Mouse (Mus musculus): ENCODE data around the gene Otos.
A peak's percentile ranks its signal among the peaks of the same experiment; 100 is the strongest.

Gene Otos

DNA sequence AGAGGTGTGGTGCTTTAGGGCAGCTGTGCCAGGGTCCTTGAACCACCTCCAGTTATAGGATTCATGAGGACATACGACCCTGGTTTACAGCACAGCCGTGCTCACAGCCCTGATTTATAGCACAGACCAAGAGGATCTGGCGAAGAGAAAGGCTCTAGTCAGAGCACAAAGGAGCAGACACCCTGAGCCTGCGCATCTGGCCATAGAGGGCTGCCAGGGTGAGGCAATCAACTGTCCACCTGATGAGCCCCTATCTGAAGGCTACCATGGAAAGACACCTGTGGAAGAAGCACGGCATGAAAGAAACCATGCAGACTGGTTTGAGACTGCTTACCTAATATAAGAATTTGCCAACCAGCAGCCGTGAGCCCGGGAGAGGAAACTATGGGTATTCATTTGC, 2.0 kb downstream of the Otos start:
- DNase-seq (ENCODE audit: low read depth): no peak

DNA sequence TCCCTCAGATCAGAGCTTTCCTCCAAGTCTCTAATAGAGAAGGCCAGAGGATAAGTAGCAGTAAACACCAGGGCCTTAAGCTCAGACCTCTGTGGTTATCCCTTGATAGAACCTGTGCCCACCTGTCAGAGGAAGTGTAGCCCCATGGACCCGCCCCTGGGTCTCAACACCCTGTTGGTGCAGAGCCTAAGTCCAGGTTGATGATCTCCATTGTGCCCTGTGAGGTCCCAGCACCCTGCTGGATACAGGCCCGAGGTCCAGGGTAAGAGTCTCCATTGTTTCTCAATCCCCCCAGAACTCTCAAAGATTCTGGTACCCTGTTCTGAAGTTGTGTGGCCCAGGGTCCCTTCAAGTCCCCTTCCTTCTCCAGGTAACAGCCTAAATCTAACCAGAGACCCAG, 2.5 kb downstream of the Otos start:
- no peak for DNase-seq (ENCODE audit: low read depth)

DNA sequence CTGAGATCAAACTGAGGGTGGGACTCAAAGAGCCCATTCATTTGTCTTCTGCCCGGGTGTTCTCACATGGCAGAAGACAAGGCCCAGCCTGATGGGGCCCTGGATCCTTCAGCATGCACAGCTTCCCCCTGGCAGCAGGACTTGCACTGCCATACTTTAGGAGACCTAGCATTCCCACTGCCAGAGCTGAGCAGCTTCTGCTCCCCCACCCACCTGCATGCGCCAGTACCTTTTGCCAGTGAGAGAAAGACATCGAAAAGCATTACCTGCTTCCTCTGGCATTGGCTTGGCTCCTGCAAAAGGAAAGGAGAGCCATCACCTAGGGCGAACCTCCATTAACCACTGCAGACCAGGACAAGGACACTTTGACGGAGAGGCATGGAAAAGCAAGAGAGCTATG, 3.7 kb downstream of the Otos start:
- DNase-seq (ENCODE audit: low read depth): no peak

- no peak for DNase-seq (ENCODE audit: low read depth)
These were observed 5.0 kb downstream of the Otos start for GRCm38 (mm10) chr1:92643691-92644090.

- peak; percentile 93 for DNase-seq (ENCODE audit: low read depth)
These were observed 6.9 kb downstream of the Otos start, which contains the start of gene Cops9 for GRCm38 (mm10) chr1:92641514-92642272. Gene Cops9 (minus strand): TSS chr1:92641985.

DNA sequence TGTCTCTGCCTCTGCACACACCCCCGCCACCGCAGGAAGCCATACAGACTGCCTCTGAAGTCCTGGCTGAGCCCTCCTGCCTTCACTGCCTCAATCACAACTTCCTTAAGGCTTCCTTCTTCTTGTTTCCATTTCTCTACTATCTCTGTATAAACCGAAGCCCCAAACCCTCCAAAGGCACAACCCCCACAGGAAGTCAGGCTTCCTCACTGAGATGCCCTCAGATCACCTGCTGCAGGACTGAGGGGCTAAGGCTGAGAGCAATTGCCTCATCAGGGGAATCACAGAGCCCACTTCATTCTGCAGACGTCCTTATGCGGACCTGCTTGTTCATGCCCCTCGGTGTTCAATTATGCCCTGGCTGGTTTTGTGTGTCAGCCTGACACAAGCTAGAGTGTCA, 8.2 kb downstream of the Otos start:
- DNase-seq (ENCODE audit: low read depth): peak; percentile 55

- DNase-seq (ENCODE audit: low read depth): no peak
These were observed 9.9 kb downstream of the Otos start for GRCm38 (mm10) chr1:92638736-92639135.

DNA sequence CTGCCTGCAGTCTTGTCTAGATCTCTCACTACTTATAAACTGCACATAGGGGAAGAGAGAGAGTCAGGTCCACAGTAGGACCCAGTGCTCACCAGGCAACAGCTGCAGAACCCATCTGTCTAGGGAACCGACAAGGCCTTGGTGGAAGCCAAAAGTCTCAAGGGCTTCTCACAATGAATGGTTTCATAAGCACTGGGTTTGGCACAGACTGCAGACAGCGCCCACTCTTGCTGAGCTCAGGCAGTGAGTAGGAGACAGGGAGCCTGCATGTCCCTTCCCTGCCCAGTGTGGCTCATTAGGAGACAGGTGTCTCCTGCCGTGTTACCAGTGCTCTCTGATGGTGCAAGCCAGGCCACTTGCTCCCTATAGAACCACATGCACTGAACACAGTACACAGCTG, 10.5 kb downstream of the Otos start:
- no peak for DNase-seq (ENCODE audit: low read depth)

GRCm38 (mm10) chr1:92637501-92638172, 11.0 kb downstream of the Otos start:
- no peak for DNase-seq (ENCODE audit: low read depth)

- no peak for DNase-seq (ENCODE audit: low read depth)
These were observed 12.0 kb downstream of the Otos start for GRCm38 (mm10) chr1:92636676-92637075.

DNA sequence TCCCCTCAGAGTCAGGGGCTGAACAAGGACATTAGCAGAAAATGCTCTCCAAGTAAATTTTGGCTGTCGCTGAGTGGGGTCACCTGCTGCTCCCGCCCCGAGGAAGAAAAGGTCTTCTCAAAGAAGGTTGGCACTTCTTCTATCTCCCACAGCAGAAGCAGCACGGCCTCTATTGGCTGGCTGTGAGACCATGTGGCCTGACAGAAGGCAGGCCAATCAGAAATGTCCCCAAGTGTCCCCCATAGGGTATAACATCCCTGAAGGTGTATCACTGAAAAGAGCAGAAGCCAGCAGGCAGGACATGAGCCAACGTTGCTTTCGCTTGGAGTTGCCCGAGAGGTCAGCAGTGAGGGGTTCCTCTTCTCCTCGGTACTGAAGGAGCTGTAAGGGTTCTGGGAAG, 12.6 kb downstream of the Otos start:
- DNase-seq (ENCODE audit: low read depth): no peak

DNA sequence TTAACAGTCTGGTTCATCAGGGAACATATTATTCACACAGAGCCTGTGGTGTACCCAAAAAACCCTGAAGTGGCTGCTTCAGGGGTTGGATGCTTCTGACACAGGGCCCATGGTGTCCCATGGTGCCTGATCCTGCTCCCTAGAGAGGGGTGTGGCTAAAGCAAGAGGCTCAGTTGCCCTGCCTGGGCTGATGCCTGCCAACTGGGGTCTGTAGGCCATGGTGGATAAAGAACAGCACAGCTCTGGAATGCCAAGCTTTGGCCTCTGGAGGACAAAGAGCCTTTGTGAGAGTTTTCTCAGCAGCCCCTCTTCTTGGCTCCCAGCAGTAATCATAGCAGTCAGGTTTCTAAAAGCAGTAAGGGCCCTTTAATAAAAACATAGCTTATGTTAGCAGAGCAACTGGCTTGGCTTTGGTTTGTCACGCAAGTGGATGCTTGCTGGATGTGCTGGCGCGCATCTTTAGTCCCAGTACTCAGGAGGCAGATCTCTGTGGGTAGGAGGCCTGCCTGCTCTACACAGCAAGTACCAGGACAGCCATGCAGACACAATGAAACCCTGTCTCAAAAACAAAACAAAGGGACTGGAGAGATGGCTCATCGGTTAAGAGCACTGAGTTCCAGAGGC, 13.6 kb downstream of the Otos start:
- no peak for DNase-seq (ENCODE audit: low read depth)

- DNase-seq (ENCODE audit: low read depth): no peak
These were observed 14.1 kb downstream of the Otos start for GRCm38 (mm10) chr1:92634569-92634968.

- DNase-seq (ENCODE audit: low read depth): no peak
These were observed 14.9 kb downstream of the Otos start for GRCm38 (mm10) chr1:92633726-92634125.

GRCm38 (mm10) chr1:92632948-92633347, 15.7 kb downstream of the Otos start:
- DNase-seq (ENCODE audit: low read depth): peak; percentile 61

DNA sequence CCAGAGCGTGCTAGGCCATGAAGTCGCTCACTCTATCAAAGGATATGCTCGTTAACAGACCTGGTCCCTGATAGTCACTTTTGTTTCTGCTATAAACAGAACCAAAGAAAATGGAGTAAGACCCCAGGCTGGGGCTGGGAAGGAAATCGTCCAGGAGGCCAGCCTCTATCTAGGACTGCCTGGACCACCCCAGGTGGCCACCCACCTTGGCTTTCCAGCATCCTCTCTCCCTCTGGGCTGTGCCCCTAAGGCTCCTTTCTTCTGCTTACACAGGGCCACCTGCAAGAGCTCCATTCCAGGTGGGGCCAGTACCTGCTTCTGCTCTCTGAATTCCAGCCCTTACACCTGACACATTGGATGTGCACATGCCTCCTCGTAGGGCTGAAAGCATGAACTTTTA, 16.4 kb downstream of the Otos start:
- no peak for DNase-seq (ENCODE audit: low read depth)

DNA sequence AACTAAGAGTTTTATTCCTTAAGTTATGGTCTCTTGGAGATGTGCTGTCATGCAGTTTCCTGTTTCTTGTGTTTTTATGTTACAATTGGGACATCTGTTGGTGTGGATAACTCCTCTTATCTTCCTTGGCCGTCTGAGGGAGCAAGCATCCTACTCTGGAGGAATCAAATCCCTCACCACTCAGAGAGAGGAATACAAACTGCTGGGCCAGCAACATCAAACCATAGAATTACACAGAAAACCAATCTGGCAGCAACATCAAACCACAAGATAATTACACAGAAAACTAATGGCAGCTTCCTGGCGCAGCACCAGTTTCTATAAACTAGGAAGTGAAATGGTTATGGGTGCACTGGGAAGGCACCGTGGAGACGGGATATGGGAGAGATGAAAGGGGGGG, 20.4 kb downstream of the Otos start:
- no peak for DNase-seq (ENCODE audit: low read depth)

DNA sequence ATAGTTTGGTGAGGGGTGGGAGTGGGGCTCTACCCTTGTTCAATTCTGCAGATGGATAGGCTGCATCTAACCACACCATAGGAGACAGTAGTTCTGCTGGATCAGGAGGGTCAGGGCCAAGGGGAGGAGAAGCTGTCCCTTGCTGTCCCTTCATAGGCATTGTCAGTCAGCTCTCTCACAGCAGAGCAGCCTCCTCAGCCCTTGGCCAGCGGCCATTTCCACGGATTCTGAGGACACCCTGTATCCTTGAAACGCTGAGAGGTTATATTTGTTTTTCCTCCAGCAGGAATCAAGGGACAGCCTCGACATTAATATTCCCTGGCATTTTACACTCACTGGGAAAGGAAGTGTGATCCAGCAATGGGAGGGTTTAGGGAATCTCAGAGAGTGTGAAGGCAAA, 30.3 kb downstream of the Otos start:
- no peak for DNase-seq (ENCODE audit: low read depth)

- DNase-seq (ENCODE audit: low read depth): no peak
These were observed 31.2 kb downstream of the Otos start, which contains the start of gene Olfr12 for GRCm38 (mm10) chr1:92617488-92617887. Gene Olfr12 (plus strand): TSS chr1:92617788.

GRCm38 (mm10) chr1:92616046-92616445, 32.6 kb downstream of the Otos start:
- DNase-seq (ENCODE audit: low read depth): no peak

GRCm38 (mm10) chr1:92614516-92614915, 34.1 kb downstream of the Otos start:
- peak; percentile 32 for DNase-seq (ENCODE audit: low read depth)

- no peak for DNase-seq (ENCODE audit: low read depth)
These were observed 35.5 kb downstream of the Otos start for GRCm38 (mm10) chr1:92613175-92613574.

- peak; percentile 71 for DNase-seq (ENCODE audit: low read depth)
These were observed 37.6 kb downstream of the Otos start for GRCm38 (mm10) chr1:92611008-92611407.

Measured in induced T-regulatory cell, adult 2 months (primary cell).